Mouse (Mus musculus) heart, postnatal 0 days (tissue): ENCODE data around the gene Pxdc1. TPM values are rescaled to one million over a fixed set of nuclear protein-coding genes. Genes with fewer than 3 reads are reported as not detected.

Experiments used
- ATAC-seq: fragments of 200-750 bp; cut with Nextera tagmentation; 2 replicates; pipeline ENCODE4 v1.8.0; 2017; ENCODE audit warnings: low read depth, moderate number of reproducible peaks, moderate library complexity; ENCODE audit not compliant: insufficient read depth
- DNase-seq: peaks from one replicate; pipeline ENCODE4 v3.0.0-alpha.2; 2016; ENCODE audit warnings: low spot score
- H3K27ac ChIP-seq: fragments of 300-500 bp; sonication (generic); 2 replicates; pipeline ENCODE4 v1.5.1; 2014; ENCODE audit warnings: low read depth, mild to moderate bottlenecking
- H3K27me3 ChIP-seq: fragments of 300-500 bp; sonication (generic); 2 replicates; pipeline ENCODE4 v1.6.1; 2014; ENCODE audit warnings: low read length, mixed read lengths; ENCODE audit not compliant: control insufficient read depth, insufficient read depth
- H3K36me3 ChIP-seq: fragments of 300-500 bp; sonication (generic); replicated peaks from 2 replicates; pipeline ENCODE4 v1.6.1; 2014; ENCODE audit warnings: low read length, mixed read lengths; ENCODE audit not compliant: control insufficient read depth, insufficient read depth
- H3K4me1 ChIP-seq: fragments of 300-500 bp; sonication (generic); 2 replicates; pipeline ENCODE4 v1.6.1; 2014; ENCODE audit warnings: antibody characterized with exemption; ENCODE audit not compliant: control insufficient read depth, insufficient read depth
- H3K4me2 ChIP-seq: fragments of 300-500 bp; sonication (generic); 2 replicates; pipeline ENCODE4 v1.6.1; 2014; ENCODE audit warnings: low read depth, mild to moderate bottlenecking, low read length, moderate library complexity
- H3K4me3 ChIP-seq: fragments of 300-500 bp; sonication (generic); 2 replicates; pipeline ENCODE4 v1.5.1; 2014; ENCODE audit warnings: low read depth, low read length
- H3K9ac ChIP-seq: fragments of 300-500 bp; sonication (generic); replicated peaks from 2 replicates; pipeline ENCODE4 v1.6.1; 2014; ENCODE audit warnings: low read depth, low read length, mixed read lengths
- H3K9me3 ChIP-seq: fragments of 300-500 bp; sonication (generic); replicated peaks from 2 replicates; pipeline ENCODE4 v1.6.1; 2016; ENCODE audit warnings: low read length; ENCODE audit not compliant: control insufficient read depth
- CTCF ChIP-seq: IDR thresholded peaks from 2 replicates; pipeline ENCODE4 v1.5.1; 2016; ENCODE audit warnings: antibody characterized with exemption, control low read depth, low read depth
- EP300 ChIP-seq: IDR thresholded peaks from 2 replicates; pipeline ENCODE4 v1.6.1; 2016; ENCODE audit warnings: antibody characterized with exemption, low read depth
- WGBS: fragments of 180-500 bp; shearing (Covaris S2); extraction: QIAGEN DNeasy Blood & Tissue Kit; methylation state at CpG from one replicate; pipeline ENCODE4 v1.1.7; 2014; 5-methylcytosine and 5-hydroxymethylcytosine counted together
- polyA plus RNA-seq: library from polyadenylated mRNA; unstranded; fragments of >200 nt; fragmentation: Nextera tagmentation; extraction: Ambion mirVana; gene quantifications from 2 replicates; pipeline ENCODE4 v1.2.1, GENCODE M21; 2015
- total RNA-seq: library from RNA; depleted of rRNA; stranded (reverse); fragments of >200 nt; gene quantifications from 2 replicates; pipeline ENCODE4 v1.2.3, GENCODE M21; 2014; ENCODE audit warnings: low replicate concordance

Pxdc1 gene
- total and polyA plus RNA-seq, 2 experiments from 2014 or later, result 16.5 to 31.2 TPM

DNA sequence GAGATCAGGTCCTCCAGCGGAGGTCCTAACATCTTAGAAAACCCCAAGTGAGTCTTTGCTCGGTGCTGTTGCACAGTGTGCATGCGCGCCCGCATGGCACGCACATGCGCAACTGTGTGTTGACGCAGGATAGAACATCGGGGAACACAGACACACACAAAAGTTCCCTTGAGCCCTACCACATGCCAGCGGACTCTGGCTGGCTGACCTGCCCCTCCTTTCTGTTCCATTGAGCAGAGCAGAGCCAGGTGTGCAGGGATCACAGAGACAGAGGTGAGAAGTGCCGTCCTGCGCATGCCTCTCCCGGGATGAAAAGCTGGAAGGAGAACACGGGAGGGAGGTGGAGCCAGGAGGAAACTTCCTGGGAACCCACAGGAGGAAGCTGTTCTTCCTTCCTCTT is 8.9 kb downstream of the Pxdc1 start:
- peaks cover 26% of the 10 kb centered on the region; the same call in 1 of the 2 replicates for H3K4me1 ChIP-seq
- H3K9me3 ChIP-seq, result no peaks in the 10 kb centered on the region
- H3K27me3 ChIP-seq, result no peaks in the 10 kb centered on the region
- H3K9ac ChIP-seq, result no peak overlapping the region
- ATAC-seq (no peak), DNase-seq (no peak)
- WGBS, result 69% methylated on average over 14 of the region's 14 CpGs
- TF ChIP-seq EP300, result no peak
- no peak for TF ChIP-seq CTCF
- H3K4me2 ChIP-seq, result no peak overlapping the region
- no peak overlapping the region for H3K4me3 ChIP-seq
- no peaks in the 10 kb centered on the region for H3K36me3 ChIP-seq
- no peak overlapping the region for H3K27ac ChIP-seq

DNA sequence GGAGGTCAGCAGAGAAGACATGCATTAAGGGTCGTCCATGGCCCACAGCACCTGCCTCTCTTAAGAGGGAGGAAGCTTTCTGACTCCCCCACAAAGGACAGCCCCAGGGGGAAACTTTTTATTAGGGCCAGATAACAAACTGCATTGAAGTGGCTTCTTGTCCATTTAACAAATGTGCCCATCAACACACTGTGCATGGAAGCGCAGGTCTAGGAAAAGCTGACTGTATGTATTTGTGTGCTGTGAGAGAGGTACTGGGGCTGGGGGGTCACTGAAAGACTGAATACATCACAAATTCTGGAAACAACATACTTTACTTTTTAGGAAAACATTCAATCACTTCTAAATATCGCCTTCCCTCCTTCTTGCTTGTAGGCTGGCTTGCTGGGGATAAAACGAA is 9.4 kb downstream of the Pxdc1 start:
- DNase-seq (no peak), ATAC-seq (no peak)
- no peak for TF ChIP-seq EP300
- TF ChIP-seq CTCF, result no peak
- Histone ChIP-seq H3K9me3 (no peaks in the 10 kb centered on the region), H3K27ac (no peak overlapping the region), H3K4me3 (no peak overlapping the region), H3K9ac (no peak overlapping the region), H3K27me3 (no peaks in the 10 kb centered on the region), H3K4me2 (no peak overlapping the region), H3K36me3 (no peaks in the 10 kb centered on the region), H3K4me1 (peaks cover 26% of the 10 kb centered on the region; the same call in 1 of the 2 replicates)
- 69% methylated on average over 4 of the region's 4 CpGs for WGBS

DNA sequence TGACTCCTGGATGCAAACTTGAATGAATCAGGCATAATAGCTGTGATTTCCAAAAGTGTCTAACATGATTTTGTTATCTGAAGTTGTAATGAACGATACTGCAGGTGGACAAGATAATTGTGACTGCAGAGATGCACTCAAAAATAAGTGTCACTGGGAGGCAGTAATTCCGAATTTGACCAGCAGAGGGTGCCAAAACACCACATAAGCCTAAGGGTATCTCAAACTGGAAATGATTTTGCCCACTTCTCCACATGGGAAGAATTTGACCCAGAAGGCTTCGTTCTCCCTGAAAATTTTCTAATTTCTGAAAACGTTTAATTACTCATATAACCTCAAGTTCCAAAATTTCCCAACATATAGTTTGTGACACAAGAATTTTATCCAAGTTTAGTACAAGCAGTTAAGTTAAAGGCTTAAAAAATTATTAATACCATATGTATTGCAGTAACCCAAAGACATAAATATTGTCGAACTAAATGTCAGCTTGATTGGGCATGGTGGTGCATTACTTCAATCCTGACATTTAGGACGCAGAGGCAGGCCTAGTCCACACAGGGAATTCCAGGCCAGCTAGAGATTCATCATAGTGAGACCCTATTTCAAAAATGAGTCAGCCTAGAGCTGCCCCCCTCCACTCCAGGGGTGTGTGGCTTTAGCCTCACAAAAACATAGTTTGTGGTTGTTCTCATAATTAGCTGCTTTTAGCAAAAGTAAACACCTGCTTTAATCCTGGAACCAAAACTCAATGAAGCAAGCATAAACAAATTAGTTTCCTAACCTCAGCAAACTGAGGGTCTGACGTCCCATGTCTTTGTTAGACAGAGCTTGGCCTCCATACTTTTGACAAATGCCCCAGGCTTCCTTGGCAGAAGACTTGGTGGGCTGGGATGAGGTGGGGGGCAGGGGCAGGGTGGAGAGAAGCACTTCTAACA is 10.1 kb downstream of the Pxdc1 start:
- DNase-seq (peak; percentile 63), ATAC-seq (no peak)
- no peak overlapping the region for H3K4me2 ChIP-seq
- H3K9ac ChIP-seq, result no peak overlapping the region
- TF ChIP-seq EP300 (no peak), CTCF (peak; percentile 91)
- H3K4me1 ChIP-seq, result peaks cover 25% of the 10 kb centered on the region; the same call in 1 of the 2 replicates
- 36% methylated on average over 7 of the region's 7 CpGs for WGBS
- no peaks in the 10 kb centered on the region for H3K27me3 ChIP-seq
- no peaks in the 10 kb centered on the region for H3K9me3 ChIP-seq
- no peak overlapping the region for H3K27ac ChIP-seq
- H3K36me3 ChIP-seq, result 0 out of 2 replicates have a peak, but pooled peaks cover 6% of the 10 kb centered on the region
- no peak overlapping the region for H3K4me3 ChIP-seq

DNA sequence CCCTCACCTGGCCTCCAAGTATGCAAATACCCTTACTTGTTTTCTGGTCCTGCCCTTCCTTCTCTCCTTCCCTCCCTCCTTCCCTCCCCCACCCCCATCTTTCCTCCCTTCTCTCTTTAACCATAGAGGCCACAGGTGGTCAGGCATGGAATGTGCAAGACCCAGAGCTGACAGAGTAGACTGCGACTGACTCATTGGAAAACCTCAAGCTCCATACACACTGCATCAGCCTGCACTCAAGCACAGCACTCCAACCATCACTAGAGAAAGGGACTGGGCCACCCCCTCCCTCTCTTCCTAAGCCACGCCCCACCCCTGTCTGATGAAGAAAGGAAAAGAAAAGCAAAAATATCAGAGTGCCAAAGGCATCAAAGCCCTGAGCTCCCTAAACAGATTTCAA is 12.2 kb downstream of the Pxdc1 start:
- H3K27ac ChIP-seq, result no peak overlapping the region
- no peak for TF ChIP-seq CTCF
- TF ChIP-seq EP300, result no peak
- H3K36me3 ChIP-seq, result peaks cover 10% of the 10 kb centered on the region; the same call in 1 of the 2 replicates
- ATAC-seq (no peak), DNase-seq (no peak)
- no peak overlapping the region for H3K4me3 ChIP-seq
- peaks cover 9% of the 10 kb centered on the region; the same call in 1 of the 2 replicates for H3K4me1 ChIP-seq
- no peaks in the 10 kb centered on the region for H3K27me3 ChIP-seq
- no peak overlapping the region for H3K4me2 ChIP-seq
- no peak overlapping the region for H3K9ac ChIP-seq
- 65% methylated on average over 2 of the region's 2 CpGs for WGBS
- no peaks in the 10 kb centered on the region for H3K9me3 ChIP-seq

DNA sequence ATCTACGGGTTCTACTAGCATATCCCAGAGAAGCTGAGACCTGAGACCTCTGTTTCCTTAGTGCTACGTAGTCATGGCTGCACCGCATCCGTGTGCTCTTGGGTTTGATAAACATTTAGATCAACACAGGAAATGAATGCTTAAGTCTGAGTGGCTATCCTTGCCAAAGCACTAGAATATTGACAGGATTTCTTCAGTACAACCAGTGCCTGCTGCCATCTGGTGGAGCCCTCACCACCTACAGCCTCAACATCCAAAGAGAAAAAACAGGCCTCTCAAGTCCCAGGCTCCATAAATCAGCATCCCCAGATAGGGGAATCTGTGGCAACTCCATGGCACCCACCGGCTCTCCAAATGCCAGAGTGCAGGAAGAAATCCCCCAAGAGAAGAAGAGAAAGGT is 17.3 kb downstream of the Pxdc1 start:
- Histone ChIP-seq H3K27me3 (no peaks in the 10 kb centered on the region), H3K27ac (no peak overlapping the region), H3K4me2 (no peak overlapping the region), H3K36me3 (peaks cover 27% of the 10 kb centered on the region), H3K9me3 (no peaks in the 10 kb centered on the region), H3K9ac (no peak overlapping the region), H3K4me3 (no peak overlapping the region), H3K4me1 (no peaks in the 10 kb centered on the region)
- ATAC-seq, result peak; percentile 53
- DNase-seq, result peak; percentile 73
- peak; percentile 87 for TF ChIP-seq CTCF
- TF ChIP-seq EP300, result no peak
- 25% methylated on average over 5 of the region's 5 CpGs for whole genome bisulfite sequencing
